Mouse (Mus musculus) kidney, adult 18-20 months (tissue): ENCODE results near the gene Rpl18a.
A peak's percentile ranks its signal among the peaks of the same experiment; 100 is the strongest.

Experiments used
- DNase-seq: peaks from one replicate; pipeline ENCODE4 v3.0.0; 2021

The Rpl18a gene

DNA sequence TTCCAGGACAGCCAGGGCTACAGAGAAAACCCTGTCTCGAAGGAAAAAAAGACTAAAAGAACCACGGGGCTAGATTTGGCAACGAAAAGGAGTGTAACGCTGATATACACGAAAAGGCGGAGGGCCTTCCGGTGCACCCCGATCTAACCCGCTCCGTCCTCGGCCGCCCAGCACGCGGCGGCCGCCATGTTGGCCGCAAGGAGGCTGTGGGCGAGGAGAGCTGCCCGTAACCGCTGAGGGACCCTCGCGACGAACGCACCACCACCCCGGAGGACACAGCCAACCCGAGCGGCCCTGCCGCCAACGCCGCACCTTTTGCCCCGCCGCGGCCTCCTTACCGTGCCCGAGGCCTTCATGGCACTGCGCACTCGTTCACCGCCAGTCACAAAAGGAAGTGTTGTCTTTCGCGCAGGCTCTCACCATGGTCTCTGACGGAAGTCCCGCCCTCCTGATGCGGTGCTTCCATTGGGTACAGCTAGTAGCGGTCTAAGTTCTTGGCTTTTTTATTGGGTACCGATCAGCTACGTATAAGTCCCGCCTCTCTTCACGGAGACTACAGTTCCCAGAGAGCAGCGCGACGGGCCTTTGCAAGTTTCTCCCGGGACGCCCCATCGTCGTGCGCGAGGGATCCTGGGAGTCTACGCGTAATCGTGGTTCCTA, at the start of gene Rpl18a:
Gene Rpl18a, minus strand, starts transcription at position 392 of the 660 bp plus-strand sequence.
- peak; percentile 96 for DNase-seq

DNA sequence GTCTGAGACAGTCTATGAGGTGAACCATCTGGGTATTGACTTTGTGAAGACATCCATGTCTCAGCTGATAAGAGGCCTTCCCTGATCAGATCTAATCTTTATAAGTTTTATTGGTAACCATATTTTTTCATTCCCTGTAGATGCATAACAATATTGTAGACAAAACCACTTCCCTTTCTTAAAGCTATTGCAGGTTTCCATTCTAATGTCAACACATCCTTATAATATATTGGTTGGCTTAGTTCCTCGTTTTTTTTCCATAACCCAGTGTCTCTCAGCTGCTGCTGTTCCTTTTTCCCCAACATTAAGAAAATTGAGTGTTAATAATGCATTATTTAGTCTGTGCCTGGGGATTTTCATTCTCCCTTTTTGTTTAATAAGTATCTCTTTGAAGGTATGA, 46.0 kb upstream of the Rpl18a start:
- DNase-seq: no peak

DNA sequence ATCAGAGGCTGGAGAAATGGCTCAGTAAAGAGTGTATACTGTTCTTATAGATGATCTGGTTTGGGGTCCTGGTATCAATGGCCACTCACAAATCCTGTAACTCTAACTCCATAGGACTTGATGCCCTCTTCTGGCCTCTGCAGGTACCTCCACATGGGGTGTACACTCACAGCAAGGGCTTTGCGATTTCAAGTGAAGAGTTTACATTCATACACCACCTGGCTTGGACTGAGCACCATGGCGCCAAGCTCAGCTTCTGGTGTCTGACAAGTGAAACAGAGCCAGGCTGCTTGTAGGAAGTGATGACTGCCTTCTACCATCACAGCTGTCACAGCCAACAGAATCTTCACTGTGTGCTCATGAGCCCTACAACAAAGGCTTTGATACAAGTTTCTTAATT, 44.3 kb upstream of the Rpl18a start:
- no peak for DNase-seq

- DNase-seq: no peak
Measured at GRCm38 (mm10) chr8:70937200-70937599, 40.0 kb upstream of the Rpl18a start.

DNA sequence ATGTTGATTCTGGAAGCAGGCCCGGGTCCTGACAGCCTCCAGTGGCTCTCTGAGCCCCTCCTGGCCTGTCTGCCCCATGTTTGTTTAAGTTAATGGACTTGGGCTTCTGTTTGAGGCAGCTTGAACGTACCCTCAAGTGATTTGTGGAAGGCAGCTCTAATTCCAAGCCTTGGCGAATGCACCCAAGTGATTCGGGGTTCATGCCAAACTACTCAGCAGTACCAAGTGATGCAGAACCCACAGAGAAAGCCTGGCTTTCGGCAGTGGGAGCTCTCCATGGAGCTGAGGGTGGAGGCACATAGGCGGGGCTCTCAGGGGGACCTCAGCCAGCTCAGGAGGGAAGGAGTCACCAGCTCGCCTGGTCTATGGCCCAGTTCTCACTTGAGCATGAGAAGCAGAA, 37.6 kb upstream of the Rpl18a start:
- no peak for DNase-seq

DNA sequence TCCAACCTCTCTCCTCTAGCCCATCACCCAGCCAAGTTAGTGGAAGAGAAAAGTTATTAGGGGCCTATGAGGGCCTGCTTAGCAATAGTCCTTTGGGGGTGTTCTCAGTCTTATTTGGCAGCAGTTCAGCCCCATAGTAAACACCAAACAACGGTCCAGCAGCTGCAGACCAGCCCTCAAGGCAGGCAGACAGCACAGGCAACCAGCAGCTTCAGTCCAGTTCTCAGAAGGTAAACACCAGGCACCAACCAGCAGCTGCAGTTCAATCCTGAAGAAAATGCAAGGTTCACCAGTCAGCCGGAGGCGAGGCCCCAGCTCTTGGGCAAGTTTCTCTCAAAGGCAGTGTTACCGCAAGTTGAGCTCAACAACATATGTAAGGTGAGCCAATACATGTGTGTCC, 35.8 kb upstream of the Rpl18a start:
- DNase-seq: no peak

DNA sequence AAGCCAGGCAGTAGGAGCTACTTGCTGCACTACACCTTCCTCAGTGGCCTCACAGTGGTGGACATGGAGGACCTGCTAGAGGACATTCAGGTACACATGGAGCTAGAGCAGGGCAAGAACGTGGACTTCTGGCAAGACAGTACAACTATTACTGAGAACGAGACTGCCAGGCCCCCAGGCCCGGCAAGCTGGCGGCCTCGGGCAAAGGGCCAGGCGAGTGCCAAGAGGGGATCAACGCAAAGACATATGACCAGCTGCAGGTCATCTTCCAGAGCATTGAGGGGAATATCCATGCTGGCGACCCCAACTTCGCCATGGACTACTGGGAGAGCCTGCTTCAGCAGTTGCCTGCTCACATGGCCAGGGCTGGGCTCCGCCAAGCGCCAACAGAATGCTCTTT, 34.5 kb upstream of the Rpl18a start:
- DNase-seq: no peak

DNA sequence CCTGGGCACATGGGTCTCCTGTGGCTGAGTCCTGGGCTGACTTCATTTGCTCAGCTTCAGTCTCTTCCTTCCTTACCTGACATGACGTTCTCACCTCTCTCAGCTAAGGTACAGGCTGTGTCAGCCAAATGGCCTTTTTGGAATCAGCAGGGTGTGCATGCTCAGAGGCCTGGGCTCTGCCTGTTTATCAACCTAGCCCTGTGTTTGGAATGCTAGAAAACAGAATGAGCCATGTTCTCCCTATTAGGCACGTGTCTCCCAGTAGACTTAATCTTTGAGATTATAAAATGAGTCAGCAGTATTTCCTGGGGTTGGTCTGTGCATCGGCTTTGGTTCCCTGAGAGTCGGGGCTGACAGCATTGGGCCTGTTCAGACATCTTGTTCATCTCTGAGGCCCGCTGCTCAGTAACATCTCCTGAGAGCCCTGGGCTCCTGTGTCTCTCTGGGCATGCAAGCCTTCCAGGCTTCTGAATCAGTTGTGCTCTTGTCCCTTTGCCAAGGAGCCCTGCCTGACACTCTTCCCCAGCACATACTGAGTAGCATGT, 31.6 kb upstream of the Rpl18a start:
- no peak for DNase-seq

DNA sequence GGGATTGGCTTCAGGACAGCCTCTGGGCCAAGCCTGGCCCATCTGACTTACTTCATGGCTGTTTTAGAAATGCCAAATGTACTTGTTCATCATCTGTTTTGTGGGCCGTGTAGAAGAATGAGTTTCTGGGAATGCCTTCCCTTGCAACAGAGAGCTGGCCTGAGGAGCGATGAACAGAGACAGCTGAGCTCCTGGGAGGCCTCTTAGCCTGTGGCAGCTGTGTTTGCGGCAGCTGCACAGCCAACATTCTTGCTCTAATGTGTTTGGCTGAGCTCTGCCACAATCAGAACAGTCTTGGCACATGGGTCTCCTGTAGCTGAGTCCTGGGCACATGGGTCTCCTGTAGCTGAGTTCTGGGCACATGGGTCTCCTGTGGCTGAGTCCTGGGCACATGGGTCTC, 30.9 kb upstream of the Rpl18a start:
- DNase-seq: no peak

GRCm38 (mm10) chr8:70926396-70926795, 29.2 kb upstream of the Rpl18a start:
- no peak for DNase-seq

GRCm38 (mm10) chr8:70925754-70926153, 28.5 kb upstream of the Rpl18a start:
- DNase-seq: no peak

- no peak for DNase-seq
Measured at GRCm38 (mm10) chr8:70924151-70924550, 26.9 kb upstream of the Rpl18a start.

DNA sequence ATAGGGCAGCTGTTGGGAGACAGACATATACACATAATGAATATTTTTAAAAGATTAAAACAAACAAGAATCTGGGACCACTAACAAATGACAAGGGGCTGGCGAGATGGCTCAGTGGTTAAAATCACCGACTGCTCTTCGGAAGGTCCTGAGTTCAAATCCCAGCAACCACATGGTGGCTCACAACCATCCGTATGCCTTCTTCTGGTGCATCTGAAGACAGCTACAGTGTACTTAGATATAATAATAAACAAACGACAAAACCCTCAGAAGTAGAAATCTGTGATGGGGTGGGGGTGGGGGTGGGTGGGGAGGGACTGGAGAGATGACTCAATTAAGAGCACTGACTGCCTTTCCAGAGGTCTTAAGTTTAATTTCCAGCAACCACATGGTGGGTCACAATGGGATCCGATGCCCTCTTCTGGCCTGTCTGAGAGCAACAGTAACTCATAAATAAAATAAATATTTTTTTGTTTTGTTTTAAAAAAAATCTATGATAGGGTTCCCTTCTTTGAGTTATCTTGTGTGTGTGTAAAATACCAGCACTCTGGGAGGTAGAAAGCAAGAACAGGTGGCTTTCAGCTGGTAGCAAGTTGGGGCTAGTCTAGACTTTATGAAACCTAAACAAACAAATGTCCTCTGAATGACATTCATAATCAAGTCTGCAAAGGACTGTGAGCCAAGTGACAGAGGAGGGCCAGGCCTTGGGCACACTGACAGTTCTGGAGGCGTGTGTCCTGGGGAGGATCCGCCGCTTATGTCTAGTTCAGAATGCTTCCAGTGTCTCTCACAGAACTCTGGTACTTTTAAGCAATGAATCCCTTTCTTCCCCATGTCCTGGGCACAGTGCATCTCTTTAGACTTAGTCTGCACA, 23.1 kb upstream of the Rpl18a start:
- DNase-seq: no peak

GRCm38 (mm10) chr8:70914704-70915103, 17.5 kb upstream of the Rpl18a start:
- DNase-seq: no peak

- no peak for DNase-seq
Measured at GRCm38 (mm10) chr8:70913523-70913922, 16.3 kb upstream of the Rpl18a start.

- no peak for DNase-seq
Measured at GRCm38 (mm10) chr8:70912955-70913354, 15.7 kb upstream of the Rpl18a start.

GRCm38 (mm10) chr8:70911596-70911995, 14.4 kb upstream of the Rpl18a start:
- no peak for DNase-seq

GRCm38 (mm10) chr8:70907518-70907917, 10.3 kb upstream of the Rpl18a start:
- DNase-seq: no peak

DNA sequence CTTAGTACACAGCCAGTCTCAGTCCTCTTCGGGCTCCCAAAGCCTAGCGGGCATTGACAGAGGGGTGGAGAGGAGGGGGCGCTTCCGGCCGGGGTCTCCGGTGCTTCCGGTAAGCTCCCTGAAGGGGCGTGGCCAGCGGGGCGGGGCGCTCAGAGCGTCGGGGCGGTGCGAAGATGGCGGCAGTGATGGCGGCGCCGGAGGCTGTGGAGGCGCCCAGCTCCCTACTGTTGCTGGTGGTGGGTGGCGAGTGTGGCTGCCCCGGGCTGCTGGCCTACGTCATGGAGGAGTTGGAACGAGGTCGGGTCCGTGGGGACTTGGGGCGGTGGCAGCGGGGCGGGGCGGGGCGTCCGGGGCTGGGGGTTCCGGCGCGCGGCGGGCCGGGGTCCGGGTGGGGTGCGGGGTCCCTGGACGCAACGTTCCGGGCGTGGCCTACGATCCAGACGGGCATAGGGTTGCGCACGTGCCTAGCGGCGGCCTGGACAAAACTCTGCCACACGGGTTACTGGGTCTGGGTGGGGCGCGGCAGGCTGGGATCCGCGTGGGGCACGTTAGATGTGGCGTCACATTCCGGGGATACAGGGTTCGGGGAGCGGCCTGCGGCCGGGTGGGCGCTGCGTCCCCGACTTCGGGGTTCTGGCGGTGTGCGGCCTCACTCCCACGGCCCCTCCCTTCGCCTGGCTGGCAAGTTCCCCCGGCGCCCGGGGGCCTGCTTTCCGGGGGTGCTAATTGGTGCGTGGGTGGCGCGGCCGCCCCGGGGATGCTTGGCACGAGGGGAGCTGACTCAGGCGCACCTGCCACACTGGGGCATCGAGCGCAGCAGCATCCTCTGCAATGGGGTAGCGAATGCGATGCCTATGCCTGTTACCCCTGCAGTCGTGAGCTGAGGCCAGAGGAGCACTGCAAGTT, 8.9 kb upstream of the Rpl18a start, which contains the start of gene Map1s:
Gene Map1s, plus strand, starts transcription at position 102 of the 906 bp plus-strand sequence.
- DNase-seq: peak; percentile 78

- DNase-seq: no peak
Measured at GRCm38 (mm10) chr8:70905463-70905830, 8.2 kb upstream of the Rpl18a start.

DNA sequence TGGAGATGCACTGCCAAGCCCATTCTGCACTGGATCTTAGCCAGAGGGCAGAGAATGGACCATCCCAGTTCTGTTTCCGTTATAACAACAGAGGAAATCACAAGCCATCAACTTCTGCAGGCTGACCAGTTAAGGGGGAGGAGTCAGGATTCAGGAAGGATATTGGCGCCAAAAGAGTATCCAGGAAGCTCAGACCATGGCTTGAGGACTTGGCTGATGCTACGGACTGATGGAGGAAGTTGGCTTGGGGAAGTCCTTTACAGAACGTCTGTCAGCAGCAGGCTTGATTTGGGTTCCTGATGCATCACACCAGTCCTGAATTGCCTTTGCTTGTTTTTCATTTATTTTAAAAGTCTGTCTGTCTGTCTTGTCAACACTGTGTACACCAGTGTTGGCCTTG, 7.3 kb upstream of the Rpl18a start:
- DNase-seq: peak; percentile 32

DNA sequence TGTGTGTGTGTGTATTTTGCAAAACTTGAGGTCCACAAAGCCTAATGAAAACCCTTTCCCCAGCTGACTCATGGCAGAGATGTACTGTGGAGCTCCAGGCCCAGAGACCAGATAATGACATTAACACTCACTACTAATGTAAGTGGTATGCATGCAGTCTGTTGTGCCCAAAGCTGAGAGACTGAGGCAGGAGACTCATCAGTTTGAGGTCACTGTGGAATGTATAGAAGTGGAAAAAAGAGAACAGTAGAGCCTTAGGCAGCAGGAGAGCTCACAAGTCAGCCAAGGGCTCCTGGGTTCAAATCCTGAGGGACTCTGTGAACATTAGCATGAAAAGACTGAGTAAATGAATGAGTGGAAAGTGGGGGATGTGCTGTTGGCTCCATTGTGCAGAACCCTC, 6.4 kb upstream of the Rpl18a start:
- DNase-seq: no peak

DNA sequence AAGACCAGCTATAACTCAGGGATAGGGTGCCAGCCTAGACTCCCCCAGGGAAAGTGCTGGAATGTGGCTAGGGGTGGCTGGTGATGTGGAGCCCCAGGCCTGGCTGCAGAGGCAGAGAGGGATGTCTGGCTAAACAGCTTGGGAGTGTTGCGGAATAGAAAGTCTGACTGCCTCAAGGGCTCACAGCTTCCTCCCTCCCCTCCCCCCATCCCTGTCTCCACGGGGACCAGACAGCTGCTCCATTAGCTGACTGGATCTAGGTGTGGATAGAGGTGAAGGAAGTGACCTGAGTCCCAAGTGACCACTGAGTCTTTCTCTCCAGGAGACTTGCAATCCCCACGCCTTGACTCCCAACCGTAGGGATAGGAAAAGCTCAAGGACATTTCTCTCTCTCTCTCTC, 5.9 kb upstream of the Rpl18a start:
- DNase-seq: no peak
